Mouse (Mus musculus): Measurements from ENCODE around the gene Glud1. TPM values are rescaled to one million over a fixed set of nuclear protein-coding genes. Genes with fewer than 3 reads are reported as not detected.

Gene Glud1
- 129 and 134 TPM in 2 replicates for polyA plus RNA-seq (2015; fragmentation: Nextera tagmentation; extraction: Ambion mirVana)

DNA sequence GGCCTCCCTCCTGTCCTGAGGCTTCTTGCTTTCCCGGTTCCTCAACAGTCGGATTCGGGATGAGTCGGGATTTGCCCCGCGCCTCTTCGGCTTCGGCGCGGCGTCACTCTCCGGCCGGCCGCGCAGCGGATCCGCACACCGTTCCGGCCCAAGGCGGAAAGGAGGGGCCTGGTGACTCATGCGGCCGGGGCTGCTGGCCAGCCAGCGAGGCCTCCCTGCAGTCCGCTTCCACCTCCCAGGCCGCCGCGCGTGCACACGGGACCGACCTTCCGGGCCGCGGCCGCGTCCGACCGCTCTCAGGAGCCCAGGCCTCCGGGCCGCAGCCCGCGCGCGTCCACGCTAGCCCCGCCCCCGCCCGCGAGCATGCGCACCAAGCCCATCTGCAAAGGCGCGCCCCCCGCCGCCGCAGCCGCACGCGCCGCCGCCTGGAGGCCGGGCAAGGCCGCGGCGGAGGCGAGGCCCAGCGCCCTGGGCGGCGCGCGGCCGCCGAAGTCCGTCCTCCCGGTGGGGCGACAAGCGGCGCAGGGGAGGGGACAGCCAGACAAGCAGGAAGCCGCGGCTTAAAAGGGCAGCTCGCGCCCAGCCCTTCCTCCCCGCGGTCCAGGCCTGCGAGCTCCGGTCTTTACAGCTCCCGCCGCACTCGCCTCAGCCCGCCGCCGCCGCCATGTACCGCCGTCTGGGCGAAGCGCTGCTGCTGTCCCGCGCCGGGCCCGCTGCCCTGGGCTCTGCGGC, at the start of gene Glud1, which contains the start of gene Shld2:
Gene Glud1, plus strand, starts transcription at position 494 of the 732 bp plus-strand sequence.
Gene Shld2, minus strand, starts transcription at position 260 of the 732 bp plus-strand sequence.
- H3K36me3 ChIP-seq, result 0 out of 2 replicates have a peak, but pooled peaks cover 4% of the 10 kb centered on the region
- peak; percentile 93 for ATAC-seq (ENCODE audit: low FRiP score)
- WGBS, result under 1% methylated on average over 72 of the region's 100 CpGs

DNA sequence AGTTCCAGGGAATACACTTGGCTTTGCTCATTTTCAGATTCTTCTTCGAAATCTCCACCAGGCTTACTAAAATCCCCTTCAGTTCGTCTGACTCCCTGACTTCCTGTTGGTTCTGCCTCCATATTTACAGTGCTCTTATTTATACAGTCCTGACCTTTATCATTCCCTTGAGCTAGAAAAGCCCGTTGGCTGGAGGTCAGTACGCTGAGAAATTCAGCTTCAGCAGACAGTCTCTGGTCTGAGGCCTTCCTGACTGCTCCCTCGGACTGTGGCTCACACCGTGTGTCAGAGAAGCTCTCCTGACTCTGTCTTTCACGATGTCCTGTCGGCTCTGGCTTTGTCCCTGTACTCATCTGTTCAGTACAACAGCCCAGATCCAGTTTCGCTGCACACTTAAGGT, 42.5 kb upstream of the Glud1 start:
- no peaks in the 10 kb centered on the region for H3K4me1 ChIP-seq
- H3K27me3 ChIP-seq (replicated peaks), result no peaks in the 10 kb centered on the region
- H3K4me3 ChIP-seq (replicated peaks), result no peak overlapping the region
- H3K9ac ChIP-seq (replicated peaks), result no peak overlapping the region
- no peak overlapping the region for H3K4me2 ChIP-seq
- H3K27ac ChIP-seq (replicated peaks), result no peak overlapping the region
- WGBS, result 84% methylated on average over 9 of the region's 9 CpGs
- ATAC-seq (ENCODE audit: low FRiP score), result no peak
- H3K36me3 ChIP-seq, result no peaks in the 10 kb centered on the region
- no peaks in the 10 kb centered on the region for H3K9me3 ChIP-seq (replicated peaks)

More for the DNA sequence above, at the start of gene Glud1, which contains the start of gene Shld2:
- peak within 1 kb of the TSS; percentile 96 for H3K9ac ChIP-seq (replicated peaks)
- H3K4me2 ChIP-seq, result peak within 1 kb of the TSS; percentile 77
- H3K27me3 ChIP-seq (replicated peaks), result no peaks in the 10 kb centered on the region
- peaks cover 36% of the 10 kb centered on the region for H3K4me1 ChIP-seq
- H3K4me3 ChIP-seq (replicated peaks), result peak within 1 kb of the TSS; percentile 97
- no peaks in the 10 kb centered on the region for H3K9me3 ChIP-seq (replicated peaks)
- H3K27ac ChIP-seq (replicated peaks), result peak within 1 kb of the TSS; percentile 96

DNA sequence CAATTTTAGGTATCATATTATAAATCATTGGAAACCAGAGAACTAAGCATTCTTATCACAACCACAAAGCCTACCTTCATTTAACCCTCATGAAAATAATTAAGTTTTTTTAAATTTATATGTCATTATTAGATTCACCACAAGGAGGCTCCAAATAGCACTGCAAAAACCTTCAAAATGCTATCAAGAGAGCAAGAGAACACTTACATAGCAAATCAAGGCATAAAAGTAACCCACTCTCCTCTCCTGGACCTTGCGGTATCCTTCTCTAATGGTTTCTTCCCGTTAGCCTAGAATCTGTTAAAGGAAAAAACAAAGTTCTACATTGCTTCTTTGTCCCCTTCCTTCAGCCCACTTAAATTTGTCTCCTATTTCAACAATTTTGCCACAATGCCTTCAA, 37.2 kb upstream of the Glud1 start:
- WGBS, result 51% methylated on average over 2 of the region's 2 CpGs
- ATAC-seq (ENCODE audit: low FRiP score), result no peak
- no peak overlapping the region for H3K4me3 ChIP-seq (replicated peaks)
- no peak overlapping the region for H3K4me2 ChIP-seq
- H3K27me3 ChIP-seq (replicated peaks), result no peaks in the 10 kb centered on the region
- H3K9ac ChIP-seq (replicated peaks), result no peak overlapping the region
- H3K4me1 ChIP-seq, result no peaks in the 10 kb centered on the region
- no peaks in the 10 kb centered on the region for H3K36me3 ChIP-seq
- H3K9me3 ChIP-seq (replicated peaks), result no peaks in the 10 kb centered on the region
- no peak overlapping the region for H3K27ac ChIP-seq (replicated peaks)

DNA sequence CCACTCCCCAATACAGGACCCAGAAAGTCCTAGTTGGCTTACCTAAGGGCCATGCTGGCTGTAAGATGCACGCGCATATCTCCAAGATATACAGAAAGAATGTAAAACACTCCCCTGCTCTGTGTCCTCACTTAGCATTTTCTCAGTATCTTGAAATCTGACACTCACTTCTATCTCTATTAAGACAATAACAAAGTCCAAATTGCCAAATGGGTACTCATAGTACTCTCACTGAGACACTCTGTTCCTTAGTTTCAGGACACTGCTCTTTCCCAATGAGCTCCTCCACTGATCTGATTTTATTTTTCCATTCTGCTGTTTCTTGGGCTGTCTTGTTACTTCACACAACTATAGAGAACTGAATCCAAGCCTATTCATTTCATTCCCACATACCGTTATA, 36.4 kb upstream of the Glud1 start:
- no peaks in the 10 kb centered on the region for H3K9me3 ChIP-seq (replicated peaks)
- H3K27me3 ChIP-seq (replicated peaks), result no peaks in the 10 kb centered on the region
- H3K4me2 ChIP-seq, result no peak overlapping the region
- ATAC-seq (ENCODE audit: low FRiP score), result no peak
- no peaks in the 10 kb centered on the region for H3K36me3 ChIP-seq
- H3K9ac ChIP-seq (replicated peaks), result no peak overlapping the region
- H3K27ac ChIP-seq (replicated peaks), result no peak overlapping the region
- 98% methylated on average over 3 of the region's 3 CpGs for WGBS
- H3K4me3 ChIP-seq (replicated peaks), result no peak overlapping the region
- H3K4me1 ChIP-seq, result no peaks in the 10 kb centered on the region

DNA sequence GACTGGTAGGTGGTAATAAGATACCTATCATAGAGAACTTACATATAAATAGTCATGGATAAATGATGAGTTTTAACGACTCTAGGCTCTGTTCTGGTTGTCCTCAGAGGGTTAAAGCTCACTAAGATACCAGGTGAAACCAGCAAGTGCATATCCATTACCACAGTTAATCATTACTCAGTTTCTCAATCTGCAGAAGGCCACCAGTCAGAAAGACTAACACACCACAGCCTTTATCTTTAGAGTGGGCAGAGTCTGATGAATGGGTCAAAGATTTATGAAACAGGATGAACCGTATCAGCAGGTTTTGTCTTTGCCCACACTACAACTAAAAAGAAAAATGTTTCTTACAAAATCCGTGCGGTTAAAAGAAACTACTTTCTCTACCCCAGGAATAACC, 35.3 kb upstream of the Glud1 start:
- no peak overlapping the region for H3K9ac ChIP-seq (replicated peaks)
- H3K27ac ChIP-seq (replicated peaks), result no peak overlapping the region
- no peaks in the 10 kb centered on the region for H3K9me3 ChIP-seq (replicated peaks)
- no peak overlapping the region for H3K4me2 ChIP-seq
- H3K4me3 ChIP-seq (replicated peaks), result no peak overlapping the region
- ATAC-seq (ENCODE audit: low FRiP score), result no peak
- no peaks in the 10 kb centered on the region for H3K27me3 ChIP-seq (replicated peaks)
- H3K36me3 ChIP-seq, result no peaks in the 10 kb centered on the region
- 83% methylated on average over 4 of the region's 4 CpGs for WGBS
- no peaks in the 10 kb centered on the region for H3K4me1 ChIP-seq

DNA sequence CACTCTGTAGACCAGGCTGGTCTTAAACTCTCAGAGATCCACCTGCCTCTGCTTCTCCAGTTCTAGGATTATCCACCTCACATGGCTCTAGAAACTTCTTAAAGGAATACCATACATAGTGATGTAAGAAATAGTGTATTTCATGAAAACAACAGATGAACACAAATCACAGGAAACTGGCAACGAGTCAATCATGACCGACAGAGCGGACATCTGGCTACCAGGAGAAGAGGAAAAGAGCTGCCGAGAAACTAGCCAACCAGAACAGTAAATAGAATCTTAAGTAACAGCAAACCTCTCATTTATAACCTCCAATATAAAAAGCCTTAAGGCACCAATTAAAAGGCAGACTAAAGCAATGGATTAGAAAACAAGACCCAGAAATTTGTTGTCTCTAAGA, 30.8 kb upstream of the Glud1 start:
- WGBS, result 84% methylated on average over 4 of the region's 4 CpGs
- no peak for ATAC-seq (ENCODE audit: low FRiP score)
- H3K4me3 ChIP-seq (replicated peaks), result no peak overlapping the region
- H3K4me1 ChIP-seq, result no peaks in the 10 kb centered on the region
- H3K27ac ChIP-seq (replicated peaks), result no peak overlapping the region
- no peak overlapping the region for H3K9ac ChIP-seq (replicated peaks)
- H3K9me3 ChIP-seq (replicated peaks), result no peaks in the 10 kb centered on the region
- H3K36me3 ChIP-seq, result no peaks in the 10 kb centered on the region
- no peak overlapping the region for H3K4me2 ChIP-seq
- no peaks in the 10 kb centered on the region for H3K27me3 ChIP-seq (replicated peaks)

DNA sequence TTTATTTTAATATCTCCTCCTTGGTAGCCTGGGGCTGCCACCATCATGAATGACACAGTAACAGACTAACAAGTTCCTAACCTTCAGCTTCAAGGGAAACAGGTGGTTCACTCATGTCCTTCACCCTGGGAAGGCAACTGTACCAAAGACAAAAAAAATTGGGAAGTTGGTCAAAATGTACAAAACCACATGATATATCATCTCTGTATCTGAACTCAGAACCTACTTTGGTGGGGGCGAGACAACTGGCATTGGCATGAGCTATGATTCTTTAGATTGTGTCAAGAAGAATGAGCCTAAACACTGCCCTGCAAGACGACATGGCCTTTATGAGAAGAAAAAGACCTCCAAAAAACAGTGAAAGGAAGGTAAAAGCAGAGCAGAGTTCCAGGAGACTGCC, 29.7 kb upstream of the Glud1 start:
- Histone ChIP-seq H3K4me1 (no peaks in the 10 kb centered on the region), H3K9ac (replicated peaks) (no peak overlapping the region), H3K4me2 (no peak overlapping the region), H3K36me3 (no peaks in the 10 kb centered on the region), H3K4me3 (replicated peaks) (no peak overlapping the region), H3K27ac (replicated peaks) (no peak overlapping the region), H3K27me3 (replicated peaks) (no peaks in the 10 kb centered on the region), H3K9me3 (replicated peaks) (no peaks in the 10 kb centered on the region)
- ATAC-seq (ENCODE audit: low FRiP score), result no peak
- 67% methylated on average over 2 of the region's 2 CpGs for WGBS

DNA sequence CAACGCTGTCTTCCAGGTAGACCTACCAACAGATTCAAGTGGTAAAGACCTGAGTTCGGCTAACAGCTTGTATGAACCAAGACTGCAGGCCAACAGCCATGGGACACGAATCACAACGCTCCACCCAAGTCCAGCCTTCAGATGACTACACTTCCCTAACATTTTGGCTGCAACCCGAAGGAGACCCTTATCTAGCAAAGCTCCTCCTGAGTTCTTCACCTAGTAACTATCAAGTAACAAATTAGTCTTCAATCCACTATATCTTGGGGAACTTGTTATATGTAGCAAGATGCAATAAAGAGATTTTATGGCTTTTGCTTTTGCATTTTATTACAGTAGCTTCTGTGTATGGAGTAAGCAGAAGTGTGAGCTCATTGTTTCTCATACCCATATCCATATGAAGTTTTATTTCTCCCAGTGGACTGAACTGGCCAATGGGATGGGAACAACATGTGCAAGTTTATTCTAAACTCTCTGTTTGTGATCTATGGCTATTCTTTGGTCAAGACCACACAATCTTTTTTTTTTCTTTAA, 28.7 kb upstream of the Glud1 start:
- no peak overlapping the region for H3K27ac ChIP-seq (replicated peaks)
- no peak overlapping the region for H3K4me2 ChIP-seq
- H3K27me3 ChIP-seq (replicated peaks), result no peaks in the 10 kb centered on the region
- H3K4me3 ChIP-seq (replicated peaks), result no peak overlapping the region
- H3K9ac ChIP-seq (replicated peaks), result no peak overlapping the region
- no peaks in the 10 kb centered on the region for H3K4me1 ChIP-seq
- ATAC-seq (ENCODE audit: low FRiP score), result no peak
- no peaks in the 10 kb centered on the region for H3K9me3 ChIP-seq (replicated peaks)
- H3K36me3 ChIP-seq, result no peaks in the 10 kb centered on the region
- WGBS, result 95% methylated on average over 5 of the region's 5 CpGs

DNA sequence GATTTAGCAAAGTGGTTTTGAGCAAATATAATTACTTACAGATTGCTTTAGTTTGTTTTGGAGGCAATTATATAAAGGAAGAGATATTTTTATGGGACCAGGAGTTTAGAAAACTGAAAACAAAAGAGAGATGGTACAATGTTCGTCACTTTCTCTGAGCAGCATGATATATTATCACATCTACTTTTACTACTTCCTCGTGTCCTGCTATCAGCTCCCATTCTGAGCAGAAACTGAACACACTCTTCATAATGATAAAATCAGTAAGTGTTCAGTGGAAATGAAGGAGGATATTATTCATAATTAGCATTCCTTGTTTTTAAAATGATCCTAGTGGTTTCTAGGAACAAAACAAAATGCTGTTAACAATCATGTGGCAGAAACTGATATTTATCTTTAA, 22.1 kb upstream of the Glud1 start:
- no peak for ATAC-seq (ENCODE audit: low FRiP score)
- Histone ChIP-seq H3K4me3 (replicated peaks) (no peak overlapping the region), H3K27me3 (replicated peaks) (no peaks in the 10 kb centered on the region), H3K27ac (replicated peaks) (no peak overlapping the region), H3K4me1 (no peaks in the 10 kb centered on the region), H3K4me2 (no peak overlapping the region), H3K36me3 (no peaks in the 10 kb centered on the region), H3K9me3 (replicated peaks) (no peaks in the 10 kb centered on the region), H3K9ac (replicated peaks) (no peak overlapping the region)
- 62% methylated on average over 2 of the region's 2 CpGs for WGBS

DNA sequence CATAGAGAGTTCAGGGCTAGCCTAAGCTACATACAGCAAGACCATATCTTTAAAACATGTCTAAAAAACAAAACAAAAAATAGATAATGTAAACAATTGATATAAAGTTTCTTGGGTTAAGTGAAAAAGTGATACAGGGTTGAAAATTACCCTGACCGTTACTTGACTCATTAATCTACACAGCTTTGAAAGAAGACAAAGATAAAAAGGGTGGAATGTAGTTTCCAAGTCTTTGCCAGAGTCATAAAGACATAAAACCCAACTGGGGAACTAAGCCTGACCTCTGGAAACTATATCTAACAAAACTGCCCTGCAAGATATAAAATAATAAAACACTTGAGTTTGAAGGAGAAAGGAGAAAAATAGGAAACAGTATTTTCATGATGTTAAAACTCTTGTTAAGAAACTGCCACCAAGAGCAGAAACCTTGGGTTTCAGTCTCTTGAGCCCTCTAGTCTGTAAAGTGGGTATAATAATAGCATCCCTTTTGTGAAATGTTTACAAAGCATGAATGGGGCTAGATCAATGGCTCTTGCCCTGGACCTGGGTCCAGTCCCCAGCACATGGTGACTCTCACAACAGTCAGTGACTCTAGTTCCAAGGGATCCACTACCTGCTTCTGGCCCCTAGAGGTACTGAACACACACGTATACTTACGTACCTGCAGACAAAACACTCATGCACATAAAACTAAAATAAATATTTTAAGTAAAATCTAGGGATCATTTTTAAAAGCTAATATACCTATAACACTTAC, 21.1 kb upstream of the Glud1 start:
- no peak overlapping the region for H3K4me3 ChIP-seq (replicated peaks)

DNA sequence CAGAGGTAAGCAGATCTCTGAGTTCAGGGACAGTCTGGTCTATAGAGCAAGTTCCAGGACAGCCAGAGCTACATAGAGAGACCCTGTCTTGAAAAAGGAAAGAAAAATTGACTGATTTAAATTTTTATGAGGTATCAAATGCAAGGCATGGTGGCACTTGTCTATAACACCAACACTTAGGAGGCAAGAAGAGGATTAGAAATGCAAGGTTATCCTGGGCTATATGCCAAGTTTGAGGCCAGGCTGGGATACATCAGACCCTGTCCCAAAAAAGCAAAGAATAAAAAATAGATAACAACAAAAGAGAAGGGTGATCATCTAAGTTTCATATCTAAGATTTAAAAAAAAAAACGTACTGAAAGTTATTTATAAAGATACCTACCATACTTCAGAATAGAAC, 20.3 kb upstream of the Glud1 start:
- Histone ChIP-seq H3K9me3 (replicated peaks) (no peaks in the 10 kb centered on the region), H3K4me2 (no peak overlapping the region), H3K4me3 (replicated peaks) (no peak overlapping the region), H3K4me1 (no peaks in the 10 kb centered on the region), H3K9ac (replicated peaks) (no peak overlapping the region), H3K27ac (replicated peaks) (no peak overlapping the region), H3K27me3 (replicated peaks) (no peaks in the 10 kb centered on the region), H3K36me3 (no peaks in the 10 kb centered on the region)
- 69% methylated on average over 1 of the region's 1 CpGs for WGBS
- ATAC-seq (ENCODE audit: low FRiP score), result no peak

More for the DNA sequence above, 21.1 kb upstream of the Glud1 start:
- H3K9ac ChIP-seq (replicated peaks), result no peak overlapping the region
- no peaks in the 10 kb centered on the region for H3K27me3 ChIP-seq (replicated peaks)
- no peaks in the 10 kb centered on the region for H3K4me1 ChIP-seq
- H3K36me3 ChIP-seq, result no peaks in the 10 kb centered on the region
- H3K4me2 ChIP-seq, result no peak overlapping the region
- WGBS, result 68% methylated on average over 3 of the region's 3 CpGs
- H3K9me3 ChIP-seq (replicated peaks), result no peaks in the 10 kb centered on the region
- no peak for ATAC-seq (ENCODE audit: low FRiP score)
- no peak overlapping the region for H3K27ac ChIP-seq (replicated peaks)

DNA sequence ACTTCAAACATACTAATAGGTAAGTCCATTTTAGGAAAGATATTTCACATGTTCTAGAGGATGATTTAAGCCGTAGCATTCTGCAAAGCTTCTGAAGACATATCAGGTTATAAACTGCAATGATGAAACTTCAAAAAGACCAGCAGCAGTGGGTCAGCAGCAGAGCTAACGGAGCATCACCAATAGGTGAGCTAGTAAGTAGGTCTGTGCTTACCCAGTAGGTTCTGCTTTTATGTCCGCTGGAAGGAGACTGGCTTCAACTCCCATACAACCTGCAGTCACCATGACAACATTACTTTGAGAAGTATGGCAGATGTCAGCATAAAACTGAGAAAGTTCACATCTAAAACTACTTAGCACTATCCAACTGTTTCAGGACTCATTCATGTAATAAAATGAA, 16.9 kb upstream of the Glud1 start:
- Histone ChIP-seq H3K9ac (replicated peaks) (no peak overlapping the region), H3K36me3 (no peaks in the 10 kb centered on the region), H3K27ac (replicated peaks) (no peak overlapping the region), H3K4me3 (replicated peaks) (no peak overlapping the region), H3K4me1 (no peaks in the 10 kb centered on the region), H3K27me3 (replicated peaks) (no peaks in the 10 kb centered on the region), H3K9me3 (replicated peaks) (no peaks in the 10 kb centered on the region), H3K4me2 (no peak overlapping the region)
- ATAC-seq (ENCODE audit: low FRiP score), result no peak
- WGBS, result 91% methylated on average over 3 of the region's 3 CpGs

All from neural tube, embryonic 15.5 days (tissue).